Mouse (Mus musculus) midbrain, embryonic 14.5 days (tissue): ENCODE results near the gene Srsf9. TPM values are rescaled to one million over a fixed set of nuclear protein-coding genes. Genes with fewer than 3 reads are reported as not detected.

ENCODE experiments used
- ATAC-seq: fragments of 200-750 bp; cut with Nextera tagmentation; 2 replicates; pipeline ENCODE4 v1.8.0; 2017; ENCODE audit warnings: moderate number of reproducible peaks, moderate library complexity; ENCODE audit not compliant: low FRiP score, low TSS enrichment
- DNase-seq: peaks from one replicate; pipeline ENCODE4 v3.0.0-alpha.2; 2015
- H3K27ac ChIP-seq: fragments of 300-500 bp; sonication (generic); replicated peaks from 2 replicates; pipeline ENCODE4 v1.5.1; 2014; ENCODE audit warnings: mild to moderate bottlenecking, low read depth, low read length, moderate library complexity
- H3K27me3 ChIP-seq: fragments of 300-500 bp; sonication (generic); 2 replicates; pipeline ENCODE4 v1.6.1; 2014; ENCODE audit warnings: low read length, control low read depth, mixed read lengths; ENCODE audit not compliant: control insufficient read depth, insufficient read depth
- H3K36me3 ChIP-seq: fragments of 300-500 bp; sonication (generic); 2 replicates; pipeline ENCODE4 v1.6.1; 2014; ENCODE audit warnings: low read length, control low read depth; ENCODE audit not compliant: control insufficient read depth, insufficient read depth
- H3K4me1 ChIP-seq: fragments of 300-500 bp; sonication (generic); 2 replicates; pipeline ENCODE4 v1.6.1; 2014; ENCODE audit warnings: mild to moderate bottlenecking, antibody characterized with exemption, low read length, control low read depth; ENCODE audit not compliant: control insufficient read depth, insufficient read depth
- H3K4me2 ChIP-seq: fragments of 300-500 bp; sonication (generic); 2 replicates; pipeline ENCODE4 v1.6.1; 2014; ENCODE audit warnings: mild to moderate bottlenecking, low read length, moderate library complexity
- H3K4me3 ChIP-seq: fragments of 300-500 bp; sonication (generic); replicated peaks from 2 replicates; pipeline ENCODE4 v1.5.1; 2014; ENCODE audit warnings: low read depth, low read length
- H3K9ac ChIP-seq: fragments of 300-500 bp; sonication (generic); replicated peaks from 2 replicates; pipeline ENCODE4 v1.6.1; 2014; ENCODE audit warnings: mild to moderate bottlenecking, low read length, moderate library complexity
- H3K9me3 ChIP-seq: fragments of 300-500 bp; sonication (generic); 2 replicates; pipeline ENCODE4 v1.6.1; 2016; ENCODE audit warnings: low read length, control low read depth, mixed read lengths; ENCODE audit not compliant: control insufficient read depth
- WGBS: fragments of 180-500 bp; shearing (Covaris S2); extraction: QIAGEN DNeasy Blood & Tissue Kit; methylation state at CpG from one replicate; pipeline ENCODE4 v1.1.7; 2014; 5-methylcytosine and 5-hydroxymethylcytosine counted together
- polyA plus RNA-seq: library from polyadenylated mRNA; unstranded; fragments of >200 nt; fragmentation: Nextera tagmentation; extraction: Ambion mirVana; gene quantifications from 2 replicates; pipeline ENCODE4 v1.2.1, GENCODE M21; 2014

Srsf9 gene
- polyA plus RNA-seq, 1 experiment from 2014 or later = 150 TPM

DNA sequence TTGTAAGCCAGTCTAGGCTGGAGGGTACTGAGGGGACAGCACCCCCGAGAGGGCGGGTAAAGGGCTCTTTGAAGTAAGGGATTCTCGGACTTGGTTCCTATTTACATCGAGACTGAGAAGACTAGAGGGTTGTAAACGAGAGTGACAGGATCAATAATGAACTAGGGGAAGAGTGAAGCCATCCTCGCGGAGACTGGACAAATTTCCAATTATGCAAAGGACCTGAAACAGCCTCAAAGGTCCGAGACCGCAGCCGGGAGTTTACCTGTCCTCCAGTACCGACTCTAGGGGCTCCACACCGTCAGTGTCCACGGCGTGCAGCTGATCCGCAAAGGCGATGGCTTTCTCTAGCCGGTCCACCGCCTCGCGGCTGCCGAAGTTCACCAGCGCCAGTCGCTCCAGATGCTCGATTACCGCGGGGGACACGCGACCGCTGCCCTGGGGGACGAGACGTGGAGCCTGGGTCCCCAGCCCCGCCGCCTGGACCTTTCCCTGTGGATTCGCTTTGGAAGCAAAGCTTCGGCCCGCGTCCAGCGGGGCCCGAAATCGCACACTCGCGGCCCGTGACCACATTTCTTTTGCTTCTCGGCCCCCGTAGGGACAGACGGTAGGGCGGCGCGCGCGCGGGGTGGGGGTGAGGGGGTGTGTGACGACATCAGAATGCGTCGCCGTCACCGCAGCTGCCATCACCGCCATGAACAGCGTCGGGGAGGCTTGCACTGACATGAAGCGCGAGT is 13.8 kb downstream of the Srsf9 start, which contains the start of the genes Gatc and Triap1:
Gatc (minus strand) TSS at position 602 of the 737 bp plus-strand sequence.
Triap1 (plus strand) TSS at position 649 of the 737 bp plus-strand sequence.
- DNase-seq = peak; percentile 95
- WGBS = under 1% methylated on average over 62 of the region's 62 CpGs
- Histone ChIP-seq H3K27me3 (no peaks in the 10 kb centered on the region), H3K4me1 (peaks cover 16% of the 10 kb centered on the region), H3K4me2 (peak within 1 kb of the TSS; percentile 61), H3K9me3 (no peaks in the 10 kb centered on the region), H3K4me3 (peak within 1 kb of the TSS; percentile 84), H3K27ac (peak within 1 kb of the TSS; percentile 90), H3K9ac (peak within 1 kb of the TSS; percentile 81), H3K36me3 (peaks cover 41% of the 10 kb centered on the region)
- peak; percentile 93 for ATAC-seq

DNA sequence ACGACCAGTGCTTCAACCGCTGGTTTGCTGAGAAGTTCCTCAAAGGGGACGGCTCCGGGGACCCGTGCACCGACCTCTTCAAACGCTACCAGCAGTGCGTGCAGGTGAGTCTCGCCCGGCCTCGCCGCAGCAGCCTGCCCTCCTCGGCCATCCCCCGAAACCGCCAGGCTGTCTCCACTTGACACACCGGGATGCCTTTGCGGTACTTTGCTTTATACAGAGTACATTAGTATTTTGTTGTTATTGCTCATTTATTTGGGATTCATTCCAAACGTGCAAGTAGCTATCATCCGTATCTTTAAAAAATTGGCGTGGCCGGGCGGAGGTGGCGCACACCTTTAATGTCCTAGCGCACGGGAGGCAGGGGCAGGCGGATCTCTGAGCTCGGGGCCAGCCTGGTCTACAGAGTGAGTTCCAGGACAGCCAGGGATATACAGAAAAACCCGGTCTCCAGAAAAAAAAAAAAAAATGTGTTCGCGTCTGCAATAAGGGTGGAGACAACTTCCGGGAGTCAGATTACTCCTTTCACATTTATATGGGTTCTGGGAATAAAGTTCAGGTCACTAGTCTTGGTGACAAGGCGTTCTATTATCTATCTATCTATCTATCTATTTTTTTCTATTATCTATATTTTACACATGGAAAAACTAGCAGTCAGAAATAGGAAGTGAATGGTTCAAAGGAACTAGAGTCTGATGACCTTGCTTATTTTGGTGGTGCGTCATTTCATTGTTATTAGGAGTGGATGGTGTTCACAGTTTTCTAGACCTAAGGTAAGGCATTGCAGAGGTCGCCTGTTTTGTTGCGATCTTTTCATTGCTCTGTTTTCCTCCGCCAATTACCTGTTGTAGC is 14.6 kb downstream of the Srsf9 start:
- Histone ChIP-seq H3K9me3 (no peaks in the 10 kb centered on the region), H3K27ac (peak overlapping the region; percentile 90), H3K4me2 (peak overlapping the region; percentile 61), H3K4me1 (peaks cover 16% of the 10 kb centered on the region), H3K27me3 (no peaks in the 10 kb centered on the region), H3K4me3 (peak overlapping the region; percentile 84), H3K9ac (peak overlapping the region; percentile 81), H3K36me3 (peaks cover 41% of the 10 kb centered on the region)
- ATAC-seq (0 out of 2 replicates have a peak, but pooled peaks have one; percentile 20), DNase-seq (no peak)
- 13% methylated on average over 36 of the region's 36 CpGs for WGBS

DNA sequence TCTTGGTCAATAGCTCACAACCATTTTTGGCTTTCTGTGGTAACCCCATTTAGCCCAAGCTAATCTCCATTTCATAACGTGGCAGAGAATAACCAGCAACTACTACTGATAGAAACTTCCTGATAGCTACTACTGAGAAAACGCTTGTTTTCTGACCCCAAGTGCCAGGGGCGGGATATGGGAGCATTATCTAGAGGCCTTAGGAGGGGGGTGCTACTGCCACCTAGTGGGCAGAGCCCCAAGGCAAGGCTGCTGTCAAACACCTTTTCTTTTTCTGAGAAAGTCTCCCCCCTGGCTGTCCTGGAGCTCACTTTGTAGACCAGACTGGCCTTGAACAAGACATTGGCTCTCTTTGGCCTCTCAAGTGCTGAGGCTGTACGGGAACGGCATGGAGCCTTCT is 20.6 kb downstream of the Srsf9 start:
- 3% methylated on average over 5 of the region's 5 CpGs for WGBS
- no peaks in the 10 kb centered on the region for H3K9me3 ChIP-seq
- H3K4me3 ChIP-seq = peak overlapping the region; percentile 87
- H3K27me3 ChIP-seq = no peaks in the 10 kb centered on the region
- ATAC-seq = peak; percentile 37; the same call in 1 of the 2 replicates
- H3K27ac ChIP-seq = no peak overlapping the region
- peaks cover 12% of the 10 kb centered on the region for H3K4me1 ChIP-seq
- peak; percentile 88 for DNase-seq
- H3K4me2 ChIP-seq = peak overlapping the region; percentile 97
- peak overlapping the region; percentile 74; the same call in 1 of the 2 replicates for H3K9ac ChIP-seq
- peaks cover 40% of the 10 kb centered on the region for H3K36me3 ChIP-seq

DNA sequence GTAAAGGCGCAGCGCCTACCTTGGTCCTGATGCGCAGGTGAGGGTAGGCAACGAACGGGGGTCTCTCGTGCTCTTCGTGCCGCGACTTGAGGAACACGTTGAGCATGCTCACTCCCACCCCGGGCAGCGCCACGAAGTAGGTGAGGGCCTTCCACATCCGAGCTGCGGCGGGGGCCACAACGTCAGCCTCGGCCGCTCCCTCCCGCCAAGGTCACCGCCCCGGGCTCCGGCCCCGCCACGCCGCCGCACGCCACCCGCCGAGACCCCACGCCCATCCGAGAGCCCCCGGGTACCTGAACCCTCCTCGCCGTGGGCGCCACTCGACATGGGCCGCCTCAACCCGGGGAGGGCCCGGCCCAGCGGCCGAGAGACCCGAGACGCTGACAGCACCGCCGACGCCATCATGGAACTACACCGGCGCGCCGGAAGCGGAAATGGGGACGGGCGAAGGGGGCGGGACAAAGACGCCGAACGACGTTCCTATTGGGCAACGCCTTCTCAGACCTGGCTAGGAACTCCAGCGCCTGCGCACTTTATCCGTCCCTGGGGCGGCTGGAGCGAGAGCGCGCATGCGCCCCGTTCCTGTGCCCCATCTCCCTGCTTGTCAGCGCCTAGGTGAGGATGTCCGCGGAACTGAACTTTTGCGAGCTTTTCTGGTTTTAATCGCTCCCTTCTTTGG is 21.7 kb downstream of the Srsf9 start, which contains the start of gene Cox6a1:
Cox6a1 (minus strand) TSS at position 436 of the 679 bp plus-strand sequence.
- Histone ChIP-seq H3K4me2 (peak within 1 kb of the TSS; percentile 97), H3K27ac (peak within 1 kb of the TSS; percentile 81), H3K4me3 (peak within 1 kb of the TSS; percentile 87), H3K9me3 (no peaks in the 10 kb centered on the region), H3K36me3 (peaks cover 29% of the 10 kb centered on the region), H3K27me3 (no peaks in the 10 kb centered on the region), H3K4me1 (peaks cover 12% of the 10 kb centered on the region), H3K9ac (peak within 1 kb of the TSS; percentile 74)
- WGBS = under 1% methylated on average over 64 of the region's 74 CpGs
- peak; percentile 91 for ATAC-seq
- peak; percentile 100 for DNase-seq

DNA sequence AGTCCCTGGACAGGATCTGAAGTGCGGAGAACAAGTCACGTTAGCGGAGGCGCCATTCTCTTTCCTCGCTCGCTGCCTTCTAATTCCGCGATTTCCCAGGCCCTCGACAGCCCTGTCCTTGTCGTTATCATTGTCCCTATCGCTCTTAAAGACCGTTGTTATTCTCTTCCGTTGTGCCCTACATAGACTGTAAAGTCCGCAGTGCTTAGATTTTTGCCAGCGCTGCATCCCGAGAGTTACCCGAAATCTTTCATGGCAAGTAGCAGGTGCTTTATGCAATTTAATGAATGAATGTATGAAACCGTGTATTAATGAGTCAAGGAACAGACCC is 22.2 kb downstream of the Srsf9 start:
- peaks cover 12% of the 10 kb centered on the region for H3K4me1 ChIP-seq
- peak overlapping the region; percentile 60 for H3K4me2 ChIP-seq
- DNase-seq = no peak
- WGBS = 0% methylated on average over 18 of the region's 18 CpGs
- H3K4me3 ChIP-seq = peak overlapping the region; percentile 87
- H3K9ac ChIP-seq = peak overlapping the region; percentile 55
- peaks cover 24% of the 10 kb centered on the region for H3K36me3 ChIP-seq
- H3K27ac ChIP-seq = peak overlapping the region; percentile 81
- no peaks in the 10 kb centered on the region for H3K9me3 ChIP-seq
- no peaks in the 10 kb centered on the region for H3K27me3 ChIP-seq
- ATAC-seq = 0 out of 2 replicates have a peak, but pooled peaks have one; percentile 21

DNA sequence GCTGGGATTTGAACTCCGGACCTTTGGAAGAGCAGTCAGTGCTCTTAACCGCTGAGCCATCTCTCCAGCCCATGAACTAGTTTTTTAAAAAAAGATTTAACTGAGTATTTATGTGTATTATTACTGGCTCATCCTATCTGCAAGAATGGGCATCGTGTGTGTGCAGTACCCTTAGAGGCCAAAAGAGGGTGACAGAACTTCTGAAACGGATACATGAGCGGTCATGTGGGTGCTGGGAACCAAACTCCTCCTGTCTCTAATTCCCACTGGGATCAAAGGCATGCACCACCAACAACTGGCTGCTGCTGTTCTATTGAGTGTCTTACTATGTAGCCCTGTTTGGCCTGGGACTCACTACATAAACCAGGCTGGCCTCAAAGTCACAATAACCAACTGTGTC is 24.4 kb downstream of the Srsf9 start:
- H3K36me3 ChIP-seq = peaks cover 2% of the 10 kb centered on the region
- H3K4me2 ChIP-seq = no peak overlapping the region
- DNase-seq = no peak
- H3K4me1 ChIP-seq = peaks cover 12% of the 10 kb centered on the region
- H3K9me3 ChIP-seq = no peaks in the 10 kb centered on the region
- 81% methylated on average over 5 of the region's 5 CpGs for WGBS
- no peak for ATAC-seq
- H3K9ac ChIP-seq = no peak overlapping the region
- no peak overlapping the region for H3K4me3 ChIP-seq
- no peaks in the 10 kb centered on the region for H3K27me3 ChIP-seq
- no peak overlapping the region for H3K27ac ChIP-seq

DNA sequence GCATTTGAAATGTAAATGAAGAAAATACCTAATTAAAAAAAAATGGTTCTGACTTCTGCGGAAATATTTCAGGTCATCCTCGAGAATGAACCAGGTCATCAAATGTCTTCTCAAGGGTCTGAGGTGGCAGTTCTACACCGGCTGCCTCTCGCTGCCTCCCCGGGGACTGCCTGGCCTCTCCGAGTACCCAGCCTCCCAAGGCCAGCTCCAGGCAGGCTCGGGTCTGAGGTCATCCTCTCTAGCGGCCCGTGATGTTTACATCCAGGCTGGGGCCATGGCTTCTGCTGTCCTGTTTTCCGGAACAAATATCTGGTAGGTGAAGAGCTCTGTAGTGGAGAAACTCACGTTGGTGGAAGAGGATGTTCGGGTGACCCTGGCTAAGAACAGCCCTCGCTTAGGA is 28.1 kb downstream of the Srsf9 start:
- WGBS = 68% methylated on average over 13 of the region's 13 CpGs
- no peak for ATAC-seq
- no peak overlapping the region for H3K27ac ChIP-seq
- no peak overlapping the region for H3K4me3 ChIP-seq
- no peaks in the 10 kb centered on the region for H3K9me3 ChIP-seq
- H3K4me1 ChIP-seq = no peaks in the 10 kb centered on the region
- no peak overlapping the region for H3K9ac ChIP-seq
- H3K4me2 ChIP-seq = no peak overlapping the region
- H3K36me3 ChIP-seq = no peaks in the 10 kb centered on the region
- no peak for DNase-seq
- H3K27me3 ChIP-seq = no peaks in the 10 kb centered on the region

DNA sequence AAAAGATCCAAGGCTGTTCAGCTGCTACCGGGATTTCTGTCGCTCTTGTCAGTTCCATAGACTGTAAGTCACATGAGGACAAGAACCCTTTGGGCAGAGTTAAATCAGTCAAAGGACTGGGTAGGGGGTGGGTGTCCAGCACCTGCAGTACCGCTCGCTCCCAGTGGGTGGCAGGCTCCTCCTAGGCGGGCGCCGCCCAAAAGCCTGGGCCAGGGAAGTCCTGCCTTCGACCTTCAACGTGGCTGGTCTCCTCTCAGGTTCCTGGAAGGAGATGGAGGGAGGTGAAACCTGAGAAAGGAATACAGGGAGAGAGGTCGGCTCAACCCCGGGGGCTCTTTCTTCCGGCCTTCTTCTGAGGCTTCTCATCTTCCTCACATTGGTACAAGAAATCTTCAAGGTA is 31.9 kb downstream of the Srsf9 start:
- H3K27ac ChIP-seq = no peak overlapping the region
- no peaks in the 10 kb centered on the region for H3K27me3 ChIP-seq
- no peak overlapping the region for H3K4me2 ChIP-seq
- no peaks in the 10 kb centered on the region for H3K9me3 ChIP-seq
- ATAC-seq (no peak), DNase-seq (peak; percentile 86)
- 5% methylated on average over 12 of the region's 12 CpGs for WGBS
- H3K4me3 ChIP-seq = no peak overlapping the region
- H3K9ac ChIP-seq = no peak overlapping the region
- no peaks in the 10 kb centered on the region for H3K36me3 ChIP-seq
- H3K4me1 ChIP-seq = no peaks in the 10 kb centered on the region
